Mouse (Mus musculus) layer of hippocampus, postnatal 10 days (tissue): Measurements from ENCODE around the gene Pdpn. TPM values are rescaled to one million over a fixed set of nuclear protein-coding genes. Genes with fewer than 3 reads are reported as not detected.
"Not testable (repeated sequence)": the region's sequence is repeated elsewhere in the genome, so short reads cannot be mapped to it uniquely, and the experiment has no call there.

Experiments
- DNase-seq, 2 experiments: peaks; one replicate each; pipeline ENCODE4 v3.0.0; 2021; ENCODE audit warnings: low spot score in 2 of 2
- long read RNA-seq: library from polyadenylated mRNA; stranded (forward); transcript quantifications from one replicate; pipeline ENCODE4 v2.0.0, GENCODE M21; 2023
- total RNA-seq, 2 experiments: library from RNA; stranded (reverse); gene quantifications; 2 replicates each; pipeline ENCODE4 v1.2.3; 2021

Pdpn gene
- 10 to 100 TPM; 16.0 to 18.3 TPM for total RNA-seq
- long read RNA-seq, transcript Pdpn-201 (6 exons, 1,817 nt), result major isoform, 18 of 22 reads
- long read RNA-seq, partial matches to known transcripts, result 1 of 22 reads
- long read RNA-seq, other reads (novel, unspliced or antisense), result 3 of 22 reads

GRCm38 (mm10) chr4:143299325-143300070 lies at the start of gene Pdpn:
TSS of gene Pdpn (minus strand) at chr4:143299564.
- peak; percentile 59 to 70 for DNase-seq

GRCm38 (mm10) chr4:143348678-143349077 lies 49.3 kb upstream of the Pdpn start:
- peak; percentile 18 to 25 for DNase-seq

GRCm38 (mm10) chr4:143345491-143345890 lies 46.1 kb upstream of the Pdpn start:
- DNase-seq, result not testable (repeated sequence)

DNA sequence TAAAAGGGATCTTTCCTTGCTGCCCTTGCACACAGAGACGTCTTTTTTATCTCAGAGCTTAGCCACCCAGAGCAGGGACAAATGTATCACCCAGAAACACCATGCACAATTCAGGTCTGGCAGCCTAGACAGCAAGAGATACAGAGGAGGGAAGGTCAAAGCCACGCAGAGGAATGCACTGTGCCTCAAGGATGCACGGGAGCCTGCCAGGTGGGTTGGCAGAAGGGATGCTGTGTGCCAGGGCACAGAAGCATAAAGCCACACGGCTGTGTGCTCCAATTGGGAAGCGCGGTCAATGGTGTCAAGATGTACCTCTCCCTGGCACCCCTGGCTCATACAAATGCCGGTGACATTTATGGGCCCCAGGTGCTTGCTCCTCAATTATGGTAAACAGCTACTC lies 42.1 kb upstream of the Pdpn start:
- no peak for DNase-seq

DNA sequence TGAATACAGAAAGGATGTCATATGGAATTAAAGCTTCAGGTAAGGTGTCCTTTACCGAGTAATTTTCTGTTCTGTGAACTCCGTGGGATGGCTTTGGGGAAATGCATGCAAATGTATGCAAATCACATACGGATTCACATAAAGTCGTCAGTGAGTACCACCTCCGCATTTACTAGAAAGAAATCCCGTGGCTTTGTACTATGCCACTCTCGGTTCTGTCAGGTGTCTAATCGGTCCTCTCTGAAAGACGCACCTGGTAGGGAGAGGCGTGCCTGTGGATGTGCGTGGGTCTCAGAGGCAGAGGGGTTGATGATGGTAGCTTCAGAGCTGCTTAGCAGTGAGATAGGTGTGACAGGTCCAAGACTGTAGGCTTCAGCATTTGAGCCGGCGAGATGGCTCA lies 40.4 kb upstream of the Pdpn start:
- DNase-seq, result no peak

DNA sequence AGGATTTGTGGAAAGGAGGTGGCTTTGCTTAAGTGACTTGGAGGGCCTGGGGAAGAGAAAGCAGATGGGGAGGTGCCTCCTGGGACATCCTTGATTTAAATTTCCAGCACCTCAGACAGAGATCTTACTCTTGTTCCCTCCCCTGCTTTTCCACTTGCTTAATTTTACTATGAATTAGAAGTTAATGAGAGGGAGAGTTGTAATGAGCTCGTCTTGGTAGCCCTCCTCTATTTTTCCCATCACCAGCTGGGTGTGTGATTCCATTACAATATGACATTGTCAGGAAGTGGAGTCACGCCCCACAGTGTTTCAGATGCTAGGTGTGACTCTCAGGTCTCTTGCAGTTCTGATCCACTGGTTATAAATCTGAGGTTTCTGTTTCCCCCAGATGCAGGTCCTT lies 36.7 kb upstream of the Pdpn start:
- DNase-seq, result no peak

DNA sequence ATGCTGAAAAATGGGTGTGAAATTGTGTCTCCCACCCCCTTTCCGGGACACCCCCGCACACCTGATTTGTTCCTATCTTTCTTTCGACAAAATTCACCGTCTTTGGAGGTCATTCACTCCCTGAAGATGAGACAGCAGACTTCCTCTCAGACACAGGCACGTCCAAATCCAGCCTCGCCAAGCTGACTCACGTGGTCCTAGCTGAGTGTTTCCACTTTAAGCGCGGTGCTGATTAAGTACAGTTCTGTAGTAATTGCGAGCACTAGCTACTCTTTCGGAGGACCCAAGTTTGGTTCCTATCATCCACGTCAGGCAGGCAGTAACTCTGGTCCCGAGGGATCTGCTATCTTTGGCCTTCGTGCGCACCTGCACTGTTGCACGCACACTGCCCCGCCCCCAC lies 35.6 kb upstream of the Pdpn start:
- no peak for DNase-seq

DNA sequence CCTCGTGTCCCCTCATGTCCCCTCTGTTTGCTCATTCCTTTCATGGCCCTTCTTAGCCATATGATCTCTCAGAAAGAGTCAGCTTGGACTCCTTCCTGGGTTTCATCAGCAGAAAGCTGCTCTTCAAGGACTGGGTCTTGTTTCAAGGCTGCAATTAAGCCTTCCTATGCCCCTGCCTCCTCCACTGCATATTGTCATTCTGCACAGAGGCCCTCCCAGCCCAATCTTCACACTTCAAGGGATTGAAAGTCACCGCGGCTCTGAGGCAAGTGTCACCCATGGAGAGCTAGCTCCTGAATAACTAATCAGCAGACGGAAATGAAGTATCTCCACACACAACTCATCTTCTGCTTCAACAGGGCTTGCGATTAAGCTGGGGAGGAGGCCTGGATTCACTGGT lies 34.8 kb upstream of the Pdpn start:
- no peak for DNase-seq

DNA sequence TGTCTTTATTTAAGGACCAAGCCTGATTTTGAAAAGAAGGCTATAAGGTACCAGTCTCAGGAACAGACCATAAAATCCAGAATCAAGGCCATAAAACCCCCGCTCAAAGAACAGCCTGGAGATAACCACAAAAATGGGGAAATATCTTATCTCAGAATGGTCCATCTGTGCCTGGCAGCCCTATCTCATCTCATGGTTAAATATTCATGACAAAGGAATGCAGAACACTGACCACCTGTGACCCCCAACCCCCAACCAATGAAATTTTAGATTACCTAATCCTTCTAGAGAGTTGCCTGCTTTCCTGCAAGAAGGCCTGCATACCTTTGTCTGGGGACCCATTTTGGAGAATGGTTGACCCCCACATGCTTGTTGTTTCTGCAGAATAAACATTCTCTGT lies 32.4 kb upstream of the Pdpn start:
- DNase-seq, result no peak

DNA sequence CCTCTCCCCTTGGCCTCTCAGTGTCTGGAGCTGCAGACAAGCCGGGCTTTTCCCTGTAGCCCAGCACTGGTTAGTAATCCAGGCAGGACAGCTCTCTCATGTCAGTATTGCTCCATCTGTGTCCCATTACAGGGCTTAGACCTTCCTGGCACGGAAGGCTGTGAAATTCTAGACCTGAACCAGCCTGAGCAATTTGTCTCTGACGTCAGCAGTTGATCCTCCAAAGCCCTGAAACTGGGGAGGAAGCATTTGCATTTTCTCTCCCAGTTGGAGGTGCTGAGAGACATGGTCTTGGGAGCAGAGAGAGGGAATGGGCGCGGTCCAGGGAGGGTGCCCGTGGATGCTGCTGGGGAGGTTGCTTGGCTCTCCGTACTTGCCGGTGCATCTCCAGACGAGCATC lies 31.2 kb upstream of the Pdpn start:
- no peak for DNase-seq

GRCm38 (mm10) chr4:143325625-143325941 lies 26.2 kb upstream of the Pdpn start:
- DNase-seq, result peak; percentile 88 to 92

DNA sequence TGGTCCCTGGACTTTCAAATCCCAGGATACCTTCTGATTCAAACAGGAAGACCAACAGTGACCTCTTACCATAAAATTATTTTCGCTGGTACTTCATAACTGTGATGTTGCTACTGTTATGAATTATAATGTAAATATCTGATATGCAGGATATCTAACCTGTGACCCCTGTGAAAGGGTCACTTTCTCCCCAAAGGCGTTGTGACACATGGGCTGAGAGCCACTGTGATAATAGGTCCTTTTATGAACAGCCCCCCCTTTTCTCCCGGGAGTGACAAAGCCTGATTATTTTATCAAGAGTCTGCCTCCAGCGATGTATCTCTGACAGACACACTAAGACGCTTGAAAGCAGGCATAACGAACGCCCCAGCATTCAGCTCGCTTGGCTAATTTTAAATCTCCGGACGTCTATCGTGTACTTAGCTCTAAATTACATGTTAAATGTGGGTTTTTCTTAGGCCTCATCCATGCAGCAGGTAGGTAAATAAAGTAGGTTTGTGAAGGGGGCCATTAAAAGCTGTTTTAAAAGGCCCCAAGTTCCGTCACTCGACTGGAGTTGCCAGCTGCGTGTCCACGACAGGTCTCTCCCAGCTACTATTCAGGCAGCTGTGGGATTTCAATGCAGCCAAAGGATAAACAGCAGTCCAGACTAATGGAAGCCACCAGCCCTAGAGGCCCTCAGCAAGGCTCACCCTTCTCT lies 25.7 kb upstream of the Pdpn start:
- no peak for DNase-seq

- no peak for DNase-seq
Observed at GRCm38 (mm10) chr4:143324176-143324924, 25.0 kb upstream of the Pdpn start.

DNA sequence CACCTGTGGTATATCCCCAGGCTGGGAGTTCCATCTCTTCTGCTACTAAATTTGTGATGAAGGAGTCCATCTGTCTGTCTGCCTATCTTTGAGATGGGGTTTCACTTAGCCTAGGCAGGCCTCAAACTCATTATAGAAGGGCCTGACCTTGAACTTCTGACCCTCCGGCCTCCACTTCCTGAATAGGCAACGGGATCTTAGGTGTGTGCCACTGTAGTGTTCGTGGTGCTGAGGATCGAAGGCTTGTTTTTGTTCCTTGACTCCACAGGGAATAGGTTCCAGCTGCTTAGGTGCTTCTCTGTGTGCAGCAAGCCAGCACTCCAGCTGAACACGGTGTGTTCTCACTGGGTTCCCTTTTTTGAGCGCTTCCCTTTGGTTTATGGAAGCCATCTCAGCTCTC lies 13.9 kb upstream of the Pdpn start:
- no peak for DNase-seq

DNA sequence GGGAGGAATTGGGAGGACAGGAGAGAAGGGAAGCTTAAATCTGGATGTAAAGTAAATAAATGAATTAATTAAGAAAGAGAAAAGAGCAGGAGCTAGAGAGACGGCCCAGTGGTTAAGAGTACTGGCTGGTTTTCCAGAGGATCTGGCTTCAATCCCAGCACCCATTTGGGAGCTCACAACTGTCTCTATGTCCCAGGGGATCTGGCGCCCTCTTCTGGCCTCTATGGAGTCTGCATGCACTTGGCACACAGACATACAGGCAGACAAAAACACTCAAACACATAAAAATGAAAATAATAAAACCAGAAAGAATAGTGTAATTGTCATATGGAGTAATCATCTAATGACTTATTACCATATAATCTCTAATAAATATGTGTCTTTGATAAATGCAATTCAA lies 12.0 kb upstream of the Pdpn start:
- DNase-seq, result peak; percentile 30 to 47

- no peak for DNase-seq
Observed at GRCm38 (mm10) chr4:143305987-143306772, 6.8 kb upstream of the Pdpn start.

GRCm38 (mm10) chr4:143305031-143305430 lies 5.7 kb upstream of the Pdpn start:
- no peak for DNase-seq

DNA sequence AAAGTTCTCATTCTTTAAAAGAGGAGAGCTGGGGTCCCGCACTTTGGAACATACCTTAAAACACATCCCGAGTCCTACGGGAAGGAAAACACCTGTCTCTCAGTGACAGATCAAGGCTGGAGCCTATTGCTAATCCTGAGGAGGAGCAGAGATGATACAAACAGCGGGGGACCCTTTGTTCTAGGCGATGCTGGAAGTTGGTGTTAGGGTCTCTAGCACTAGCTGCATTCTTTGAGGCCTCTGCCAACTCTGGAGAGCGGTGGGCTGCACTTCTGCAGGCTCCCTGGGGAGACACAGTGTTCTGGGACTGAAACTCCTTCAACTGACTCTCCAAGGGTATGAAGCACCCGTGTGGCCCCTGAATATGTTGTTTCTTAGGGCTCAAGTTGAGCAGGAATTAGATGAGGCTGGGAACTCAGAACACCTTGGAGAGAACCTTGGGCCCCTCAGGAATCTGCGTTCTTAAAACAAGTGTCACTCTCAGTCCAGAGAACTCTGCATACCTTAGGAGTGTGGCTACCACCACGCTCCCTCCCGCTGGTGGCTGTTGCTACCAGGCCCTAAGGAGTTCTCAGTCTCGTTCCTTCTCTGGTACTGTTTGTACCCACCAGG lies 3.0 kb upstream of the Pdpn start:
- no peak for DNase-seq

- no peak for DNase-seq
Observed at GRCm38 (mm10) chr4:143301875-143302274, 2.5 kb upstream of the Pdpn start.

GRCm38 (mm10) chr4:143301042-143301441 lies 1.7 kb upstream of the Pdpn start:
- no peak for DNase-seq
